18 mouse cellular contexts compared by ENCODE assay signal in genomic region chr6:119822216-119822615, GRCm38 (mm10). TPM values are rescaled to one million over a fixed set of nuclear protein-coding genes. Genes with fewer than 3 reads are reported as not detected.
DNase-seq lines count a peak whose midpoint lies in the region; ATAC-seq and TF ChIP-seq lines count a peak whose summit lies in the region.
"Had no signal": no experiment of that assay in that cellular context is flagged by ENCODE, and none has a peak within 500 bp of the region (broad histone marks: within the 10 kb centered on the region; RNA-seq: fewer than 3 reads in every experiment).

No protein-coding gene starts in this region.

- peaks cover 7% of the 10 kb centered on the region for H3K36me3 ChIP-seq in midbrain, embryonic 14.5 days (ENCODE audit: control insufficient read depth, insufficient read depth, low read length)
- H3K36me3 ChIP-seq in midbrain, embryonic 10.5 days = peaks cover 35% of the 10 kb centered on the region
- H3K36me3 ChIP-seq in forebrain, postnatal 0 days (ENCODE audit: insufficient read depth) = peaks cover 10% of the 10 kb centered on the region

- no peaks in the 10 kb centered on the region for H3K9me3 ChIP-seq in midbrain, embryonic 14.5 days (ENCODE audit: control insufficient read depth, low read length)
- peaks cover 4% of the 10 kb centered on the region; the same call in 1 of the 2 replicates for H3K9me3 ChIP-seq in midbrain, embryonic 10.5 days (replicated peaks)
- H3K9me3 ChIP-seq in forebrain, postnatal 0 days (ENCODE audit: low read length) = no peaks in the 10 kb centered on the region
- H3K9me3 ChIP-seq: embryonic facial prominence, embryonic 12.5 days; heart, embryonic 15.5 days; intestine, embryonic 15.5 days had no signal

- no peak for DNase-seq in midbrain, embryonic 14.5 days
- no peak for DNase-seq in midbrain, embryonic 10.5 days (ENCODE audit: low spot score)
- peak; percentile 85 for DNase-seq in brain, embryonic 14.5 days (ENCODE audit: low read depth)
- peak; percentile 2 for DNase-seq in forebrain, postnatal 0 days
- no peak for DNase-seq in gastrocnemius, postnatal 14 days
- no peak for DNase-seq in cerebellum, postnatal 25 days
- DNase-seq: adrenal gland, postnatal 14 days; cerebellum, adult 2 months; cerebellum, postnatal 10 days; embryo, embryonic 11 days; heart, adult 2 months; heart, postnatal 14 days; kidney, adult 18-20 months had no signal

- TF ChIP-seq CTCF in brain, embryonic 14.5 days (IDR thresholded peaks at IDR 0.05; ENCODE audit: borderline replicate concordance, extremely low read depth, insufficient read depth, insufficient read length) = no peak
- no peak for TF ChIP-seq CTCF in forebrain, postnatal 0 days (IDR thresholded peaks at IDR 0.05; ENCODE audit: low read depth)

- H3K27me3 ChIP-seq in midbrain, embryonic 14.5 days (ENCODE audit: control insufficient read depth, insufficient read depth, low read length) = no peaks in the 10 kb centered on the region
- H3K27me3 ChIP-seq in midbrain, embryonic 10.5 days (ENCODE audit: low read depth, poor library complexity, severe bottlenecking) = no peaks in the 10 kb centered on the region
- H3K27me3 ChIP-seq in forebrain, postnatal 0 days (ENCODE audit: insufficient read depth, low read length) = no peaks in the 10 kb centered on the region
- H3K27me3 ChIP-seq: embryonic facial prominence, embryonic 12.5 days; heart, embryonic 15.5 days; intestine, embryonic 15.5 days had no signal

- H3K27ac ChIP-seq in midbrain, embryonic 14.5 days (replicated peaks; ENCODE audit: low read depth, low read length) = 0 out of 2 replicates have a peak overlapping the region, but pooled peaks have one; percentile 41
- H3K27ac ChIP-seq in midbrain, embryonic 10.5 days (replicated peaks) = no peak overlapping the region
- 0 out of 2 replicates have a peak overlapping the region, but pooled peaks have one; percentile 50 for H3K27ac ChIP-seq in forebrain, postnatal 0 days (ENCODE audit: low read depth, low read length)
- H3K27ac ChIP-seq: embryonic facial prominence, embryonic 12.5 days; heart, adult 2 months; heart, embryonic 15.5 days; hindbrain, embryonic 14.5 days; intestine, embryonic 15.5 days had no signal

- 67% methylated on average over 1 of the region's 1 CpGs for WGBS in midbrain, embryonic 14.5 days
- WGBS in midbrain, embryonic 10.5 days = 95% methylated on average over 1 of the region's 1 CpGs
- 18% methylated on average over 1 of the region's 1 CpGs for WGBS in forebrain, postnatal 0 days

- no peak overlapping the region for H3K4me2 ChIP-seq in midbrain, embryonic 14.5 days (ENCODE audit: low read length)
- no peak overlapping the region for H3K4me2 ChIP-seq in forebrain, postnatal 0 days (ENCODE audit: low read depth)
- H3K4me2 ChIP-seq: embryonic facial prominence, embryonic 12.5 days; heart, embryonic 11.5 days; heart, embryonic 15.5 days; hindbrain, embryonic 14.5 days; intestine, embryonic 15.5 days had no signal

- 0 out of 2 replicates have a peak, but pooled peaks cover 5% of the 10 kb centered on the region for H3K4me1 ChIP-seq in midbrain, embryonic 14.5 days (ENCODE audit: control insufficient read depth, insufficient read depth, low read length)
- H3K4me1 ChIP-seq in midbrain, embryonic 10.5 days = no peaks in the 10 kb centered on the region
- H3K4me1 ChIP-seq in forebrain, postnatal 0 days (ENCODE audit: insufficient read depth) = no peaks in the 10 kb centered on the region
- H3K4me1 ChIP-seq: embryonic facial prominence, embryonic 12.5 days; heart, embryonic 15.5 days; intestine, embryonic 15.5 days had no signal

- H3K9ac ChIP-seq in midbrain, embryonic 14.5 days (replicated peaks; ENCODE audit: low read length) = no peak overlapping the region
- no peak overlapping the region for H3K9ac ChIP-seq in forebrain, postnatal 0 days
- H3K9ac ChIP-seq: embryonic facial prominence, embryonic 12.5 days; heart, embryonic 15.5 days; hindbrain, embryonic 14.5 days; intestine, embryonic 15.5 days had no signal

- no peak for TF ChIP-seq POLR2A in brain, embryonic 14.5 days (IDR thresholded peaks at IDR 0.05; ENCODE audit: borderline replicate concordance, extremely low read depth, insufficient read depth, insufficient read length, poor library complexity, severe bottlenecking)

- ATAC-seq in midbrain, embryonic 14.5 days (ENCODE audit: low FRiP score, low TSS enrichment) = no peak
- peak; percentile 5; the same call in 1 of the 2 replicates for ATAC-seq in forebrain, postnatal 0 days
- ATAC-seq: intestine, embryonic 15.5 days had no signal

- intact Hi-C loops in gastrocnemius, postnatal 14 days (cut with DNase I; ENCODE audit: low total_unique reads) = no loop called here

- H3K4me3 ChIP-seq in midbrain, embryonic 14.5 days (replicated peaks; ENCODE audit: low read depth, low read length) = no peak overlapping the region
- H3K4me3 ChIP-seq in midbrain, embryonic 10.5 days = no peak overlapping the region
- no peak overlapping the region for H3K4me3 ChIP-seq in forebrain, postnatal 0 days (ENCODE audit: low read depth, low read length)
- H3K4me3 ChIP-seq: embryonic facial prominence, embryonic 12.5 days; heart, adult 2 months; heart, embryonic 15.5 days; intestine, embryonic 15.5 days had no signal

RNA-seq across cellular contexts. Expression of gene Erc1, which starts 25.8 kb away (rescaled TPM):
- polyA plus RNA-seq in midbrain, embryonic 14.5 days (2014; fragmentation: Nextera tagmentation; extraction: Ambion mirVana) = 45.8 and 65.3 TPM in 2 replicates
- polyA plus RNA-seq in midbrain, embryonic 10.5 days (2016; fragmentation: Nextera tagmentation; extraction: Ambion mirVana) = 21.3 and 22.3 TPM in 2 replicates
- polyA plus RNA-seq in brain, embryonic 14.5 days (2012; rRNA removed) = 35.8 and 59.9 TPM in 2 replicates
- total RNA-seq in forebrain, postnatal 0 days (2014; rRNA removed) = 67.2 and 83.3 TPM in 2 replicates
- 30.5 and 43.3 TPM in 2 replicates for polyA plus RNA-seq in forebrain, postnatal 0 days (2015; fragmentation: Nextera tagmentation; extraction: Ambion mirVana)
- total RNA-seq in gastrocnemius, postnatal 14 days (2021) = 10 to 100 TPM; 19.3 to 21.2 TPM

Comparison
In these comparisons a context has a peak if more than half of its experiments do, and no peak if none do; other contexts are left out.
1. DNase-seq: peak in brain, embryonic 14.5 days (single experiment) and forebrain, postnatal 0 days (single experiment); none in midbrain, embryonic 14.5 days (single experiment), midbrain, embryonic 10.5 days (single experiment), gastrocnemius, postnatal 14 days (single experiment) and cerebellum, postnatal 25 days (0 of 2).